Mouse (Mus musculus): ENCODE data around the gene Ccr9. TPM values are rescaled to one million over a fixed set of nuclear protein-coding genes. Genes with fewer than 3 reads are reported as not detected.
"Not testable (repeated sequence)": the region's sequence is repeated elsewhere in the genome, so short reads cannot be mapped to it uniquely, and the experiment has no call there.

Gene Ccr9
- 10 to 100 TPM; 28.0 to 36.1 TPM for polyA plus RNA-seq (2017; shearing (Covaris generic))

- ATAC-seq = no peak
These were observed at the start of gene Ccr9, which contains the start of gene Slc6a20a for GRCm38 (mm10) chr9:123678327-123679105. Gene Ccr9 (plus strand): TSS chr9:123678439. Gene Slc6a20a (minus strand): TSS chr9:123678885.

- no peak for ATAC-seq
These were observed 46.6 kb upstream of the Ccr9 start for GRCm38 (mm10) chr9:123631666-123632065.

DNA sequence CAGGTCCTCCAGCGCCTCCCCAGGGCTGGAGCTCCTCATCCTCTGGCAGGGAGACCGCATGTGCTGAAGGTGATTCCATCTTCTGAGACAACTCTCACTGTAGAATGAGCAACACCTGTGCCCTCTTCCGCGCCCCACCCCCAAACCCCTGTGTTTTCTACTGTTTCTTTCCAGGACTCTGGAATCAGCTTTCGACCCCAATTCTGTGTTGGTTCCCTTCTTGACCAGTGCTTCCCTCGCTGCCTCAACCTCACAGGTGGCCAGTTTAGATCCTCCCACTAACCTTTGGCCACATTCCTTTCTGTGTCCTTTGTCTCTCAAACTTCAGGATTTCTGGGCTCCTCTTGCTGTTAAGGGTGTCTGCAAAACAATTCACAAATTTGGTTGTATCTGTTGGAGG lies 46.0 kb upstream of the Ccr9 start, which contains the start of gene Slc6a20b:
TSS of gene Slc6a20b (minus strand) at position 285 of the 400 bp plus-strand sequence.
- no peak for ATAC-seq

- ATAC-seq = no peak
These were observed 45.2 kb upstream of the Ccr9 start for GRCm38 (mm10) chr9:123632993-123633392.

DNA sequence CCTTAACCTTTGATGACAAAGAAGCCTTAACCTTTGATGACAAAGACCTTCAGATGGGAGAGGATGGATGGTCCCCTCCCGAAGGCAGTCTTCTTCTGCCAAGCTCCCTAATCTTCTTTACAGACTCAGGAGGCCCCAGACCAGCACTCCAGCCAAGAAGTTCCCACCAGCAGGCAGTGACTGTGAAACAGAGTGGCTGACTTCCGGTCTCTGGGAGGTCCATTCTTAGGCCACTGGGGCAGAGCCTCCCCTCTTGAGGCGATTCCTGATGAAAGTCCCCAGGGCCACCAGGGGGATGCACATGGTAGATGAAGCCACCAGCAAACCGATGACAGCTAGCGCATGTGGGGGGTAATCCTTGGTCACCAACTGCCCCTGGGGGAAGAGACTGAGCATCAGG lies 41.5 kb upstream of the Ccr9 start:
- no peak for ATAC-seq

- no peak for ATAC-seq
These were observed 40.0 kb upstream of the Ccr9 start for GRCm38 (mm10) chr9:123638231-123638630.

DNA sequence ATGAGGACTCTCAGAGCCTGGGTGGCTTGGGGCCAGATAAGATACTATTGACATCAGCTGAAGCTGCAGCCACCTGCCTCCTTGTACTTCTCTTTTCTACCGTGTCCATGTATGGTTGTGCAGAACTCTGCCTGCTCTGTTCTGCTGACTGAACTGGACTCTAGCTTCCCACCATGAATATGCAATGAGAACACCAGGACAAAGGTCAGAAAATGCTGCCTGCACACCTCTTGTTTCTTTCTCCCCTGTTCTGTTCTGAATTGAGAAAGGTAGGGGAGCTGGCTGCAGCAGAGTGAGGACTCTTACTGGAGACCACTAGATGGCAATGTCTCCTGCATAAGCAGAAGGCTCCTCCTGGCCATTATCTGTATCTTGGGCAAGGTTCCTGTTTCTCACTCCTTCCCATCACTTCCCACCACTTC lies 39.6 kb upstream of the Ccr9 start:
- ATAC-seq = no peak

GRCm38 (mm10) chr9:123640106-123640505 lies 38.1 kb upstream of the Ccr9 start:
- ATAC-seq = no peak

GRCm38 (mm10) chr9:123649785-123650511 lies 28.3 kb upstream of the Ccr9 start:
- no peak for ATAC-seq

- ATAC-seq = no peak
These were observed 26.9 kb upstream of the Ccr9 start for GRCm38 (mm10) chr9:123651369-123651768.

- no peak for ATAC-seq
These were observed 20.8 kb upstream of the Ccr9 start for GRCm38 (mm10) chr9:123657457-123657856.

DNA sequence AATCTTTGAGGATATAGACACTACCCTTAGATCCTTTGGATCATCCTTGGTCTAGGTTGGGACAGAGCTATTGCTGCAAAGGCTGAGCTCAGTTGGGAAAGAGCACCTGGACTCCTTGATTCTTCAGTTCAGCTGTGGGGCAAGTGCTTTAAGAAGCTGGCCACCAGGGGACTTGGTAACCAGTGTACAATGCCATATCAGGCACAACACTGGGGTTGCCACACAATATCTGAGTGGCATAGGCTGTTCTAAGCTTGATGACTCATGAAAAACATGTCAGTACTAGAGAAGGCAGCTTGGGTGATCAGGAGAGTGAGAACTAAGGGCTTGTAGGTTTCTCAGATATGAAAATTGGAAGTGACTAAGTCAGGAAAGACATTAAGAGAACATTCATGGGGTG lies 19.3 kb upstream of the Ccr9 start:
- no peak for ATAC-seq

DNA sequence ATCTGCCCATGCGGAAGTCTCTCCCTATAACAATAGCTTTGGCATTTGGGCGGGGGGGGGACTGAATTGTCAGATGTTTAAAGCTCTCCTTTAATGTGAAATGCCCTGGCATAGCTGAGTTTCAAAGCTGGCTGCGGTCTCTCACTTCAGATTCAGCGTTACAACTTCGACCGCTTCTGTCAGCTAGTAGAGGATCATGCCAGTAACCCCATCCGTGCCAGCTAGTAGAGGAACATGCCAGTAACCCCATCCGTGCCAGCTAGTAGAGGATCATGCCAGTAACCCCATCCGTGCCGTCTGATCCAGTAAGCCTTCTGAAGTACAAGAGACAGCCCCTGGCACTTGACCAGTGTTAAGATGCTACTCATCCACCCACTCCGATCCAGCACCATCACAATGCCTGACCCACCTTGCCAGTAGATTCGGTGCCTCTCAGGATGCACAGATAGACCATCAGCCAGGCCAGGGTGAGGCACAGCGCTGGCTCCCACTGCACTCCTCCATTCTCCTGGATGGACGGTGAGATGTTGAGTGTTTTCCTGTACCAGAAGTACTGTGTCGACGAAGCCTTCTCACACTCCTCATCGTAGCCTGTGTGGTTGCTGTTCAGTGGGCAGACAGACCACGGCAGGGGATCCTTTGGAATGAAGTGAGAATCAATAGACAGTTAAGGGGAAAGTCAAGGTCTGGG lies 18.1 kb upstream of the Ccr9 start:
- ATAC-seq = not testable (repeated sequence)

DNA sequence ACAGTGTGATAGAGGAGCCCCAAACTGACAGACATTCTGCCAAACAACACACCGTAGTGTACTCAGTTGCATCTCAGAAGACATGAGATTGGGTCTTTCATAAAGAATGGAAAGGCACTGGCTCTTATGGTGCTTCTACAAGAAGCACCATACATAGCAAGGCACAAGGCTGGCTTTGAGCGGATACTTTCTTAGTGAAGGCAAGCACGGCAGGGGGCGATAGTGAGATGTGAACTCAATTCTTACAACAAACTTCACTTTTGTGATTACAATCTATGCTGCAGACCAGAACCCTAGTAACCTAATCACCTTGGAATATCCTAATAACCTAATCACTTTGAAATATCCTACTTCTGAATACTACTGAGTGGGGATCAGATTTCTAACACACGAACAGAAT lies 12.6 kb upstream of the Ccr9 start:
- ATAC-seq = no peak

DNA sequence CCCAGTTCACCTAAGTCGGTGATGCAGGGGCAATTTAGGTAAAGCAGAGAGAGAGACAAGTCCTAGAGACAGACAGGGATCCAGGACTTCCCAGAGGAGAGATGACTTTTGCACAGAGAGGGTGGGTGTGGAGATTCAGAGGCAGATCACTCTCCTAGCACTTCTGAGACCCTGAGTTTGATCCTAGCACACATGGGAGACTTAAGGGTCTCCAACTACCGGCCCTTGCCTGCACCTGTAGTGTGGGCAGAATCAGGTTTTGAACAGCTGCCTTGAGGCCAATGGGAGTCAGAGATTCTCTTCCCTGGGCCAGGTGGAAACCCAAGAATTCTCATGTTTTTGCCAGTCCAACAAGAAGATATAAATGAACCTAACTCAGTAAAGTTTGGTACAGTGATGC lies 959 bp downstream of the Ccr9 start:
- ATAC-seq = no peak

DNA sequence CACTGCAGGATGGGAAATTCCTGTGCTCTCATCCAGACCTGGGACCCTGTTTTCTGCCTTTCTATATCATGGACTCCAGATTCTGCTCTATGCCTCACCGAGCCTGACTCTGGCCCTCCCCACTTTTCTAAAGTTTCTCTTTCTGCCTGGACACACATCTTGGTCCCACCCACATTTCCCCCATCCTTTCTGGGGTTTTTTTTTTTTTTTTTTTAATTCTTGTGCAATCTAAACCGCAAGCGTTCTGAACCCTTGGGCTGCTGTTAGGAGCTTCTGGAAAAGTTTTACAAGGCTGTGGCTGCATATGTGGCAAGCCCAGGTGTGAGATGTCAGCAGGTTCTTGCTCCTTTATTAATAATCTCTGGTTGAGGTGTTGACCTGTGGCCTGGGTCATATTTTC lies 5.5 kb downstream of the Ccr9 start:
- no peak for ATAC-seq

GRCm38 (mm10) chr9:123686206-123686605 lies 8.0 kb downstream of the Ccr9 start:
- ATAC-seq = no peak

DNA sequence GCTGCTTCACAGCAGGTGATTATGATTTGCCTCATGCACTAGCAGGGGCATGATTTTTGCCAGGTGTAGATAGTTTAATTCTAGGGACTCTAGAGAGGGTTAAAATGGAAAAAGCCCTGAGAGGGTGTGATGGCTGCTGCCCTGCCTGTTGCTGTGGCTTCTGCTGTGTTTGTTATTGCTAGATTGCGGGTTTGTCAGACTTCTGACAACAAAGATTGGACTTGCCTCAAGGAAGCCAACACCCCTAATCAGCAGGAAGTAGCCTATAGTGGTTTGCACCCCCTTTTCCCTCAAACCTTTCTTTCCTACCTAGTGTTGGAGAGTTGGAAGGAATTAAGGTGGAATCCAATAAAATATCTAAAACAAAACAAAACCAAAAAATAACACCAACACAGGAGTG lies 10.0 kb downstream of the Ccr9 start:
- no peak for ATAC-seq

- no peak for ATAC-seq
These were observed 17.5 kb downstream of the Ccr9 start for GRCm38 (mm10) chr9:123695634-123696302.

DNA sequence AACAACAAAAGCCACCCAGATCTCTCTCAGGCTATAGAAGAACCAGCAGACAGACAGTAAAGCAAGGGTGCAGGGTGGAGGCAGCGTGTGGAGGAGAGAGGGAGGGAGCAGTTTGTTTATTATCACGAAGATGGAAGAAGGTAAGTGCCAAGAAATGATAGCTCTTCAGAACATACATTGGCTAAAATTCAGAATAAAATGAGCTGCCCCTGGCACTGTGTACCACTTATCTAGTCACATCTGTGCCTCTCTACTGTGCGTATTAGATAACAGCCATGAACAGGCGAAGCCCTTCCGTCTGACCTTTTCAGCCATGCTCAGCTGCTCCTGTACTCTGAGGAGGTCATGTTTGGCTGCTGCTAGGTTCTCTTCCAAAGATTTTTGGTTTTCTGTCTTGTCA lies 23.6 kb downstream of the Ccr9 start:
- ATAC-seq = no peak

DNA sequence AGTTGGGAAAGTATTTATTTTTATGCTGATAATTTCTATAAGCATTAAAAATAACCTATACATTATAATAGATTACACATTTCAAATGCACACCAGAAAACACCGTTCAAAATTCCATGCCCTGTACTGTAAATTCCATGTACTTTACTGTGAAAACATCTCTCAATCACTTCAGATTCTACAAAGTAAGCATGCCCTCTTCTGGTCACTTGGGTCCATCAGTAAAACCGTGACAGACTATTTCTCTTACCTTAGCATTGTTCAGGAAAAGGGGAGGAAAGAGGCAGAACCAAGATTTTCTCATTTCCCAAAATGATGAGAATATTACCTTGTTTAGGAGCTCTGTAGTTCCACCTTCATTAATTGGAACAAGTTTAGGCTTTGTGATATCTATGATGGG lies 31.0 kb downstream of the Ccr9 start:
- no peak for ATAC-seq

GRCm38 (mm10) chr9:123713111-123713510 lies 34.9 kb downstream of the Ccr9 start:
- no peak for ATAC-seq

- no peak for ATAC-seq
These were observed 38.1 kb downstream of the Ccr9 start for GRCm38 (mm10) chr9:123716301-123716700.
